Mouse (Mus musculus): ENCODE measurements around the gene Slco2a1.

GRCm38 (mm10) chr9:103145351-103145750 is 156.8 kb downstream of the Slco2a1 start:
- no peak for TF ChIP-seq POLR2A (IDR thresholded peaks at IDR 0.05; ENCODE audit: insufficient read length, low read depth)
- no peak for TF ChIP-seq MYOG (IDR thresholded peaks at IDR 0.05; ENCODE audit: control insufficient read depth in 1 of 3, insufficient read depth in 1 of 3, insufficient read length in 2 of 3, low read depth in 2 of 3)
- TF ChIP-seq POLR2AphosphoS2 (IDR thresholded peaks at IDR 0.05; ENCODE audit: insufficient read length, low read depth): no peak
- no peak for TF ChIP-seq TCF12 (IDR thresholded peaks at IDR 0.05; ENCODE audit: insufficient read depth, poor library complexity, severe bottlenecking)
- no peak for TF ChIP-seq USF1 (IDR thresholded peaks at IDR 0.05; ENCODE audit: low read depth)
- no peak for TF ChIP-seq E2F4 (IDR thresholded peaks at IDR 0.05; ENCODE audit: insufficient read depth)
- no peak for TF ChIP-seq MAX (IDR thresholded peaks at IDR 0.05; ENCODE audit: low read depth)
- no peak for TF ChIP-seq REST (IDR thresholded peaks at IDR 0.05; ENCODE audit: insufficient read depth, insufficient read length)
- no peak for TF ChIP-seq CEBPB (IDR thresholded peaks at IDR 0.05; ENCODE audit: insufficient read depth, poor library complexity, severe bottlenecking)
- TF ChIP-seq MYOD1 (IDR thresholded peaks at IDR 0.05; ENCODE audit: control insufficient read depth in 1 of 3, insufficient read length in 2 of 3, low read depth in 2 of 3): no peak
